Mouse (Mus musculus): Measurements from ENCODE around the gene Rpl23a. TPM values are rescaled to one million over a fixed set of nuclear protein-coding genes. Genes with fewer than 3 reads are reported as not detected.
A peak's percentile ranks its signal among the peaks of the same experiment; 100 is the strongest.

Rpl23a gene
- polyA plus RNA-seq, 1 experiment from 2014 or later, result 896 TPM

- under 1% methylated on average over 22 of the region's 22 CpGs for WGBS
- Histone ChIP-seq H3K9me3 (no peaks in the 10 kb centered on the region), H3K27me3 (no peaks in the 10 kb centered on the region), H3K27ac (replicated peaks) (peak overlapping the region; percentile 97), H3K4me2 (replicated peaks) (peak overlapping the region; percentile 67), H3K36me3 (peaks cover 25% of the 10 kb centered on the region), H3K4me3 (peak overlapping the region; percentile 87), H3K9ac (replicated peaks) (peak overlapping the region; percentile 95), H3K4me1 (peaks cover 35% of the 10 kb centered on the region)
- peak; percentile 35 for ATAC-seq (replicated peaks)
These were observed 19.4 kb downstream of the Rpl23a start for GRCm38 (mm10) chr11:78163681-78164603.

GRCm38 (mm10) chr11:78163045-78163444 is 20.3 kb downstream of the Rpl23a start:
- H3K36me3 ChIP-seq, result peaks cover 34% of the 10 kb centered on the region
- H3K9me3 ChIP-seq, result no peaks in the 10 kb centered on the region
- peak overlapping the region; percentile 97 for H3K27ac ChIP-seq (replicated peaks)
- H3K27me3 ChIP-seq, result no peaks in the 10 kb centered on the region
- H3K4me1 ChIP-seq, result peaks cover 39% of the 10 kb centered on the region
- WGBS, result 76% methylated on average over 2 of the region's 2 CpGs
- H3K9ac ChIP-seq (replicated peaks), result peak overlapping the region; percentile 95
- no peak for ATAC-seq (replicated peaks)
- peak overlapping the region; percentile 87 for H3K4me3 ChIP-seq
- peak overlapping the region; percentile 67 for H3K4me2 ChIP-seq (replicated peaks)

- peak overlapping the region; percentile 87 for H3K4me3 ChIP-seq
- no peak for ATAC-seq (replicated peaks)
- H3K4me1 ChIP-seq, result peaks cover 39% of the 10 kb centered on the region
- no peaks in the 10 kb centered on the region for H3K27me3 ChIP-seq
- H3K36me3 ChIP-seq, result peaks cover 39% of the 10 kb centered on the region
- 30% methylated on average over 6 of the region's 6 CpGs for WGBS
- H3K4me2 ChIP-seq (replicated peaks), result peak overlapping the region; percentile 67
- H3K9me3 ChIP-seq, result no peaks in the 10 kb centered on the region
- peak overlapping the region; percentile 97 for H3K27ac ChIP-seq (replicated peaks)
- H3K9ac ChIP-seq (replicated peaks), result peak overlapping the region; percentile 95
These were observed 20.9 kb downstream of the Rpl23a start for GRCm38 (mm10) chr11:78162504-78162903.

- Histone ChIP-seq H3K27me3 (no peaks in the 10 kb centered on the region), H3K4me3 (no peak overlapping the region), H3K4me1 (peaks cover 39% of the 10 kb centered on the region), H3K9me3 (no peaks in the 10 kb centered on the region), H3K27ac (replicated peaks) (peak overlapping the region; percentile 97; the same call in 1 of the 2 replicates), H3K9ac (replicated peaks) (0 out of 2 replicates have a peak overlapping the region, but pooled peaks have one; percentile 95), H3K4me2 (replicated peaks) (peak overlapping the region; percentile 67; the same call in 1 of the 2 replicates), H3K36me3 (peaks cover 42% of the 10 kb centered on the region)
- WGBS, result 40% methylated on average over 4 of the region's 4 CpGs
- ATAC-seq (replicated peaks), result no peak
These were observed 21.4 kb downstream of the Rpl23a start for GRCm38 (mm10) chr11:78161968-78162367.

GRCm38 (mm10) chr11:78161169-78161568 is 22.2 kb downstream of the Rpl23a start:
- 93% methylated on average over 14 of the region's 14 CpGs for WGBS
- no peaks in the 10 kb centered on the region for H3K27me3 ChIP-seq
- no peak overlapping the region for H3K27ac ChIP-seq (replicated peaks)
- H3K9me3 ChIP-seq, result no peaks in the 10 kb centered on the region
- no peak overlapping the region for H3K9ac ChIP-seq (replicated peaks)
- H3K4me3 ChIP-seq, result no peak overlapping the region
- peaks cover 37% of the 10 kb centered on the region for H3K4me1 ChIP-seq
- H3K36me3 ChIP-seq, result peaks cover 45% of the 10 kb centered on the region
- H3K4me2 ChIP-seq (replicated peaks), result no peak overlapping the region
- ATAC-seq (replicated peaks), result no peak

- Histone ChIP-seq H3K4me3 (no peak overlapping the region), H3K27ac (replicated peaks) (no peak overlapping the region), H3K4me1 (peaks cover 32% of the 10 kb centered on the region), H3K4me2 (replicated peaks) (no peak overlapping the region), H3K9ac (replicated peaks) (no peak overlapping the region), H3K36me3 (peaks cover 49% of the 10 kb centered on the region), H3K9me3 (no peaks in the 10 kb centered on the region), H3K27me3 (no peaks in the 10 kb centered on the region)
- WGBS, result 87% methylated on average over 3 of the region's 3 CpGs
- ATAC-seq (replicated peaks), result no peak
These were observed 22.7 kb downstream of the Rpl23a start for GRCm38 (mm10) chr11:78160675-78161074.

- peaks cover 54% of the 10 kb centered on the region for H3K36me3 ChIP-seq
- no peak overlapping the region for H3K4me2 ChIP-seq (replicated peaks)
- H3K9me3 ChIP-seq, result no peaks in the 10 kb centered on the region
- no peak for ATAC-seq (replicated peaks)
- 92% methylated on average over 18 of the region's 18 CpGs for WGBS
- peaks cover 30% of the 10 kb centered on the region for H3K4me1 ChIP-seq
- H3K9ac ChIP-seq (replicated peaks), result no peak overlapping the region
- no peak overlapping the region for H3K4me3 ChIP-seq
- H3K27ac ChIP-seq (replicated peaks), result no peak overlapping the region
- H3K27me3 ChIP-seq, result no peaks in the 10 kb centered on the region
These were observed 23.2 kb downstream of the Rpl23a start for GRCm38 (mm10) chr11:78160171-78160570.

GRCm38 (mm10) chr11:78159557-78159956 is 23.8 kb downstream of the Rpl23a start:
- peaks cover 31% of the 10 kb centered on the region for H3K4me1 ChIP-seq
- no peaks in the 10 kb centered on the region for H3K9me3 ChIP-seq
- WGBS, result 84% methylated on average over 7 of the region's 7 CpGs
- no peak overlapping the region for H3K4me2 ChIP-seq (replicated peaks)
- H3K27me3 ChIP-seq, result no peaks in the 10 kb centered on the region
- no peak for ATAC-seq (replicated peaks)
- H3K4me3 ChIP-seq, result no peak overlapping the region
- peaks cover 58% of the 10 kb centered on the region for H3K36me3 ChIP-seq
- no peak overlapping the region for H3K9ac ChIP-seq (replicated peaks)
- no peak overlapping the region for H3K27ac ChIP-seq (replicated peaks)

- no peak overlapping the region for H3K27ac ChIP-seq (replicated peaks)
- no peak overlapping the region for H3K4me3 ChIP-seq
- ATAC-seq (replicated peaks), result peak; percentile 39; the same call in 1 of the 2 replicates
- no peak overlapping the region for H3K4me2 ChIP-seq (replicated peaks)
- H3K9me3 ChIP-seq, result no peaks in the 10 kb centered on the region
- peaks cover 63% of the 10 kb centered on the region for H3K36me3 ChIP-seq
- H3K27me3 ChIP-seq, result no peaks in the 10 kb centered on the region
- peaks cover 36% of the 10 kb centered on the region for H3K4me1 ChIP-seq
- 36% methylated on average over 2 of the region's 2 CpGs for WGBS
- no peak overlapping the region for H3K9ac ChIP-seq (replicated peaks)
These were observed 24.3 kb downstream of the Rpl23a start for GRCm38 (mm10) chr11:78159096-78159495.

- no peak overlapping the region for H3K4me3 ChIP-seq
- H3K9ac ChIP-seq (replicated peaks), result no peak overlapping the region
- 57% methylated on average over 6 of the region's 6 CpGs for WGBS
- no peaks in the 10 kb centered on the region for H3K9me3 ChIP-seq
- no peaks in the 10 kb centered on the region for H3K27me3 ChIP-seq
- peaks cover 60% of the 10 kb centered on the region for H3K36me3 ChIP-seq
- no peak overlapping the region for H3K27ac ChIP-seq (replicated peaks)
- no peak for ATAC-seq (replicated peaks)
- no peak overlapping the region for H3K4me2 ChIP-seq (replicated peaks)
- H3K4me1 ChIP-seq, result peaks cover 37% of the 10 kb centered on the region
These were observed 27.2 kb downstream of the Rpl23a start for GRCm38 (mm10) chr11:78156156-78156699.

GRCm38 (mm10) chr11:78155674-78156073 is 27.7 kb downstream of the Rpl23a start:
- H3K4me1 ChIP-seq, result peaks cover 37% of the 10 kb centered on the region
- H3K9me3 ChIP-seq, result no peaks in the 10 kb centered on the region
- no peak overlapping the region for H3K4me2 ChIP-seq (replicated peaks)
- H3K27ac ChIP-seq (replicated peaks), result no peak overlapping the region
- no peak overlapping the region for H3K9ac ChIP-seq (replicated peaks)
- no peak for ATAC-seq (replicated peaks)
- peaks cover 60% of the 10 kb centered on the region for H3K36me3 ChIP-seq
- H3K27me3 ChIP-seq, result no peaks in the 10 kb centered on the region
- no peak overlapping the region for H3K4me3 ChIP-seq
- 73% methylated on average over 5 of the region's 5 CpGs for WGBS

GRCm38 (mm10) chr11:78153778-78154177 is 29.6 kb downstream of the Rpl23a start:
- Histone ChIP-seq H3K27ac (replicated peaks) (peak overlapping the region; percentile 82), H3K4me2 (replicated peaks) (no peak overlapping the region), H3K4me3 (no peak overlapping the region), H3K36me3 (peaks cover 57% of the 10 kb centered on the region), H3K4me1 (peaks cover 31% of the 10 kb centered on the region), H3K9ac (replicated peaks) (no peak overlapping the region), H3K27me3 (no peaks in the 10 kb centered on the region), H3K9me3 (no peaks in the 10 kb centered on the region)
- WGBS, result 71% methylated on average over 13 of the region's 13 CpGs
- ATAC-seq (replicated peaks), result no peak; the same call in 1 of the 2 replicates

Measured in forebrain, embryonic 15.5 days (tissue).